Mouse (Mus musculus): ENCODE data around the gene Ranbp10. TPM values are rescaled to one million over a fixed set of nuclear protein-coding genes. Genes with fewer than 3 reads are reported as not detected.

Ranbp10 gene
- total and polyA plus RNA-seq, 3 experiments = 18.0 to 20.0 (median 18.5) TPM

GRCm38 (mm10) chr8:105794009-105794598 is 33.0 kb downstream of the Ranbp10 start:
- Histone ChIP-seq H3K9ac (ENCODE audit: low read depth, low read length) (no peak overlapping the region), H3K36me3 (ENCODE audit: control insufficient read depth, insufficient read depth, low read length) (no peaks in the 10 kb centered on the region), H3K27ac (no peak overlapping the region), H3K27me3 (ENCODE audit: control insufficient read depth, insufficient read depth, low read length) (no peaks in the 10 kb centered on the region), H3K4me1 (ENCODE audit: control insufficient read depth, insufficient read depth, low read length) (peaks cover 9% of the 10 kb centered on the region), H3K4me3 (no peak overlapping the region), H3K79me2 (replicated peaks; ENCODE audit: control insufficient read depth, insufficient read depth, low read length) (peaks cover 4% of the 10 kb centered on the region; the same call in 1 of the 2 replicates)
- no peak for DNase-seq
- 78% methylated on average over 3 of the region's 3 CpGs for WGBS
- intact Hi-C loops (cut with DNase I) = no loop called here
- TF ChIP-seq CTCF (IDR thresholded peaks at IDR 0.05) = no peak
- TF ChIP-seq POLR2A (IDR thresholded peaks at IDR 0.05; ENCODE audit: insufficient read depth, low read depth, low read length) = no peak
- TF ChIP-seq EP300 (IDR thresholded peaks at IDR 0.05; ENCODE audit: insufficient read depth, low read depth, low read length) = no peak

- Histone ChIP-seq H3K27ac (no peak overlapping the region), H3K27me3 (ENCODE audit: control insufficient read depth, insufficient read depth, low read length) (no peaks in the 10 kb centered on the region), H3K9ac (ENCODE audit: low read depth, low read length) (no peak overlapping the region), H3K79me2 (replicated peaks; ENCODE audit: control insufficient read depth, insufficient read depth, low read length) (peaks cover 4% of the 10 kb centered on the region; the same call in 1 of the 2 replicates), H3K36me3 (ENCODE audit: control insufficient read depth, insufficient read depth, low read length) (no peaks in the 10 kb centered on the region), H3K4me1 (ENCODE audit: control insufficient read depth, insufficient read depth, low read length) (peaks cover 9% of the 10 kb centered on the region), H3K4me3 (no peak overlapping the region)
- intact Hi-C loops (cut with DNase I) = no loop called here
- DNase-seq = no peak
- TF ChIP-seq POLR2A (IDR thresholded peaks at IDR 0.05; ENCODE audit: insufficient read depth, low read depth, low read length) (no peak), EP300 (IDR thresholded peaks at IDR 0.05; ENCODE audit: insufficient read depth, low read depth, low read length) (no peak), CTCF (IDR thresholded peaks at IDR 0.05) (no peak)
- WGBS = 67% methylated on average over 1 of the region's 1 CpGs
Measured at GRCm38 (mm10) chr8:105793331-105793730, 33.8 kb downstream of the Ranbp10 start.

GRCm38 (mm10) chr8:105789626-105790025 is 37.5 kb downstream of the Ranbp10 start:
- Histone ChIP-seq H3K4me3 (no peak overlapping the region), H3K27ac (no peak overlapping the region), H3K36me3 (ENCODE audit: control insufficient read depth, insufficient read depth, low read length) (no peaks in the 10 kb centered on the region), H3K79me2 (replicated peaks; ENCODE audit: control insufficient read depth, insufficient read depth, low read length) (no peaks in the 10 kb centered on the region), H3K27me3 (ENCODE audit: control insufficient read depth, insufficient read depth, low read length) (no peaks in the 10 kb centered on the region), H3K4me1 (ENCODE audit: control insufficient read depth, insufficient read depth, low read length) (peaks cover 9% of the 10 kb centered on the region), H3K9ac (ENCODE audit: low read depth, low read length) (no peak overlapping the region)
- intact Hi-C loops (cut with DNase I) = loop anchor here (2.0 kb wide), 1 partner anchor 75 kb away; no protein-coding TSS in a partner anchor
- DNase-seq = no peak
- no peak for TF ChIP-seq POLR2A (IDR thresholded peaks at IDR 0.05; ENCODE audit: insufficient read depth, low read depth, low read length)
- TF ChIP-seq CTCF (IDR thresholded peaks at IDR 0.05) = no peak
- TF ChIP-seq EP300 (IDR thresholded peaks at IDR 0.05; ENCODE audit: insufficient read depth, low read depth, low read length) = no peak

GRCm38 (mm10) chr8:105788927-105789326 is 38.2 kb downstream of the Ranbp10 start:
- no peaks in the 10 kb centered on the region for H3K27me3 ChIP-seq (ENCODE audit: control insufficient read depth, insufficient read depth, low read length)
- H3K27ac ChIP-seq = no peak overlapping the region
- no peaks in the 10 kb centered on the region for H3K79me2 ChIP-seq (replicated peaks; ENCODE audit: control insufficient read depth, insufficient read depth, low read length)
- 57% methylated on average over 4 of the region's 4 CpGs for WGBS
- H3K9ac ChIP-seq (ENCODE audit: low read depth, low read length) = no peak overlapping the region
- H3K4me1 ChIP-seq (ENCODE audit: control insufficient read depth, insufficient read depth, low read length) = peaks cover 9% of the 10 kb centered on the region
- H3K36me3 ChIP-seq (ENCODE audit: control insufficient read depth, insufficient read depth, low read length) = no peaks in the 10 kb centered on the region
- no peak for TF ChIP-seq POLR2A (IDR thresholded peaks at IDR 0.05; ENCODE audit: insufficient read depth, low read depth, low read length)
- no peak for TF ChIP-seq CTCF (IDR thresholded peaks at IDR 0.05)
- no peak for TF ChIP-seq EP300 (IDR thresholded peaks at IDR 0.05; ENCODE audit: insufficient read depth, low read depth, low read length)
- intact Hi-C loops (cut with DNase I) = loop anchor here (2.0 kb wide), 1 partner anchor 74 kb away; no protein-coding TSS in a partner anchor
- H3K4me3 ChIP-seq = no peak overlapping the region
- DNase-seq = no peak

GRCm38 (mm10) chr8:105788241-105788640 is 38.9 kb downstream of the Ranbp10 start:
- H3K4me3 ChIP-seq = no peak overlapping the region
- no peaks in the 10 kb centered on the region for H3K27me3 ChIP-seq (ENCODE audit: control insufficient read depth, insufficient read depth, low read length)
- H3K4me1 ChIP-seq (ENCODE audit: control insufficient read depth, insufficient read depth, low read length) = peaks cover 9% of the 10 kb centered on the region
- no peaks in the 10 kb centered on the region for H3K36me3 ChIP-seq (ENCODE audit: control insufficient read depth, insufficient read depth, low read length)
- no peaks in the 10 kb centered on the region for H3K79me2 ChIP-seq (replicated peaks; ENCODE audit: control insufficient read depth, insufficient read depth, low read length)
- WGBS = 94% methylated on average over 2 of the region's 2 CpGs
- TF ChIP-seq CTCF (IDR thresholded peaks at IDR 0.05) (peak; percentile 89), EP300 (IDR thresholded peaks at IDR 0.05; ENCODE audit: insufficient read depth, low read depth, low read length) (no peak)
- H3K27ac ChIP-seq = no peak overlapping the region
- intact Hi-C loops (cut with DNase I) = loop anchor here (2.0 kb wide), 1 partner anchor 73 kb away; no protein-coding TSS in a partner anchor
- peak in 1 of 2 experiments; percentile 63 for DNase-seq
- H3K9ac ChIP-seq (ENCODE audit: low read depth, low read length) = no peak overlapping the region

- no peak overlapping the region for H3K27ac ChIP-seq
- H3K79me2 ChIP-seq (replicated peaks; ENCODE audit: control insufficient read depth, insufficient read depth, low read length) = no peaks in the 10 kb centered on the region
- no peaks in the 10 kb centered on the region for H3K27me3 ChIP-seq (ENCODE audit: control insufficient read depth, insufficient read depth, low read length)
- WGBS = 75% methylated on average over 5 of the region's 5 CpGs
- H3K4me1 ChIP-seq (ENCODE audit: control insufficient read depth, insufficient read depth, low read length) = no peaks in the 10 kb centered on the region
- H3K4me3 ChIP-seq = no peak overlapping the region
- no peak for TF ChIP-seq CTCF (IDR thresholded peaks at IDR 0.05)
- no peak for TF ChIP-seq EP300 (IDR thresholded peaks at IDR 0.05; ENCODE audit: insufficient read depth, low read depth, low read length)
- TF ChIP-seq POLR2A (IDR thresholded peaks at IDR 0.05; ENCODE audit: insufficient read depth, low read depth, low read length) = no peak
- H3K9ac ChIP-seq (ENCODE audit: low read depth, low read length) = no peak overlapping the region
- DNase-seq = no peak
- H3K36me3 ChIP-seq (ENCODE audit: control insufficient read depth, insufficient read depth, low read length) = no peaks in the 10 kb centered on the region
- intact Hi-C loops (cut with DNase I) = no loop called here
Measured at GRCm38 (mm10) chr8:105780298-105780697, 46.9 kb downstream of the Ranbp10 start.
